Mouse (Mus musculus) intestine, embryonic 14.5 days (tissue): Measurements from ENCODE around the gene Adamts9. TPM values are rescaled to one million over a fixed set of nuclear protein-coding genes. Genes with fewer than 3 reads are reported as not detected.

Experiments
- ATAC-seq: fragments of 200-750 bp; cut with Nextera tagmentation; replicated peaks from 2 replicates; pipeline ENCODE4 v1.8.0; 2017; ENCODE audit warnings: low read depth, moderate number of reproducible peaks, moderate TSS enrichment, moderate library complexity; ENCODE audit not compliant: low FRiP score, low TSS enrichment
- DNase-seq: peaks from one replicate; pipeline ENCODE4 v3.0.0-alpha.2; 2018; ENCODE audit warnings: low spot score
- H3K27ac ChIP-seq: fragments of 300-500 bp; sonication (generic); 2 replicates; pipeline ENCODE4 v1.5.1; 2014; ENCODE audit warnings: low read depth, mild to moderate bottlenecking, control low read depth
- H3K27me3 ChIP-seq: fragments of 300-500 bp; sonication (generic); replicated peaks from 2 replicates; pipeline ENCODE4 v1.6.1; 2014; ENCODE audit warnings: low read length, control low read depth; ENCODE audit not compliant: control insufficient read depth, insufficient read depth
- H3K36me3 ChIP-seq: fragments of 300-500 bp; sonication (generic); 2 replicates; pipeline ENCODE4 v1.6.1; 2014; ENCODE audit warnings: low read length, control low read depth; ENCODE audit not compliant: control insufficient read depth, insufficient read depth
- H3K4me1 ChIP-seq: fragments of 300-500 bp; sonication (generic); replicated peaks from 2 replicates; pipeline ENCODE4 v1.6.1; 2014; ENCODE audit warnings: low read length, control low read depth, mixed read lengths; ENCODE audit not compliant: control insufficient read depth, insufficient read depth
- H3K4me2 ChIP-seq: fragments of 300-500 bp; sonication (generic); 2 replicates; pipeline ENCODE4 v1.6.1; 2014; ENCODE audit warnings: low read length
- H3K4me3 ChIP-seq: fragments of 300-500 bp; sonication (generic); 2 replicates; pipeline ENCODE4 v1.5.1; 2014; ENCODE audit warnings: low read depth, low read length, control low read depth, mixed read lengths
- H3K9ac ChIP-seq: fragments of 300-500 bp; sonication (generic); 2 replicates; pipeline ENCODE4 v1.6.1; 2014; ENCODE audit warnings: mild to moderate bottlenecking, low read length
- H3K9me3 ChIP-seq: fragments of 300-500 bp; sonication (generic); 2 replicates; pipeline ENCODE4 v1.6.1; 2016; ENCODE audit warnings: low read length, control low read depth; ENCODE audit not compliant: control insufficient read depth
- WGBS: fragments of 180-500 bp; shearing (Covaris S2); extraction: QIAGEN DNeasy Blood & Tissue Kit; methylation state at CpG from one replicate; pipeline ENCODE4 v1.1.7; 2014; 5-methylcytosine and 5-hydroxymethylcytosine counted together
- polyA plus RNA-seq: library from polyadenylated mRNA; unstranded; fragments of >200 nt; fragmentation: Nextera tagmentation; extraction: Ambion mirVana; gene quantifications from 2 replicates; pipeline ENCODE4 v1.2.1, GENCODE M21; 2014

Adamts9 gene
- polyA plus RNA-seq, 1 experiment from 2014 or later, result 13.6 TPM

- Histone ChIP-seq H3K4me1 (peaks cover 11% of the 10 kb centered on the region; the same call in 1 of the 2 replicates), H3K27me3 (no peaks in the 10 kb centered on the region), H3K4me2 (no peak overlapping the region), H3K9ac (no peak overlapping the region), H3K9me3 (no peaks in the 10 kb centered on the region), H3K36me3 (peaks cover 23% of the 10 kb centered on the region), H3K27ac (no peak overlapping the region; the same call in 1 of the 2 replicates), H3K4me3 (no peak overlapping the region)
- WGBS, result 92% methylated on average over 11 of the region's 11 CpGs
- ATAC-seq, result no peak
- no peak for DNase-seq
Observed at GRCm38 (mm10) chr6:92802421-92802820, 140.9 kb downstream of the Adamts9 start.

DNA sequence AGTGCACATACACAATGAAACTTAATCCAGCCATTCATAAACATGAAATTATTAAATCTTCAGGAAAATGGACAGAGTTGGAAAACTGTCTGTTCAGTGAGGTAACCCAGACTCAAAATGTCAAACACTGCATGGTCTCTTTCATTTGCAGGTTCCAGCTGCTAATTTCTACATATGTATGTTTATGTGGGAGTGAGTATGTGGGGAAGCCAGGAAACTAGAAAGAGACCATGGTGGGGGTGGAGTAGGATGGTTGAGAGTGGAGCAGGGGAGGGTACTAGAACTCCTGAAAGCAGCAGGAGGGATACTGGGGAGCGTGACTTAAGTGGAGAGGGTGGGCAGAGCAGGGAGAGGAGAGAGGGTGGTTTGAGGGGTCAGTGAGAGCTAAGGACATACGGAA is 141.8 kb downstream of the Adamts9 start:
- DNase-seq, result no peak
- Histone ChIP-seq H3K36me3 (peaks cover 22% of the 10 kb centered on the region), H3K27me3 (no peaks in the 10 kb centered on the region), H3K4me3 (no peak overlapping the region), H3K4me1 (peaks cover 11% of the 10 kb centered on the region; the same call in 1 of the 2 replicates), H3K27ac (no peak overlapping the region; the same call in 1 of the 2 replicates), H3K9me3 (no peaks in the 10 kb centered on the region), H3K9ac (no peak overlapping the region), H3K4me2 (no peak overlapping the region)
- WGBS, result 44% methylated on average over 2 of the region's 2 CpGs
- peak; percentile 47; the same call in 1 of the 2 replicates for ATAC-seq

DNA sequence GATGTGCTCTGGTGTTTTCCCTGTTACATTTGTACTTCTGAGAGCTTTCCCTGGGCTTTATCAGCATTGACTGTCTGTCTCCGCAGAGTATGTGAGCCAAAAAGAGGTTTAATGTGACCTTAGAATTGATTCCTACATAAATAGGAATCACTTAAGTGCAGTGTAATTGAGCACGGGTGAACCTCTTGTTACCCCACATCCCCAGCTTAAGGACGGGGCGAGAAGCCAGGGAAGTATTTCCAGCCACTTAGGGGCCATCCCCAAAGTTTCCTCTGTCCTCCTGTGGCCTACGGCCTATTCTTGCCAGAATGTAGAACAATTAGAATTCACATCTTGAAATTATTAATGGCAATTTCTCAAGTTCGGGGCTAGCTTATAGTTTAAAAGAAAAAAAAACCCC is 149.5 kb downstream of the Adamts9 start:
- WGBS, result 68% methylated on average over 6 of the region's 6 CpGs
- no peak overlapping the region for H3K9ac ChIP-seq
- no peaks in the 10 kb centered on the region for H3K9me3 ChIP-seq
- H3K4me1 ChIP-seq, result no peaks in the 10 kb centered on the region
- H3K27ac ChIP-seq, result no peak overlapping the region
- no peak overlapping the region for H3K4me2 ChIP-seq
- ATAC-seq, result no peak
- H3K27me3 ChIP-seq, result no peaks in the 10 kb centered on the region
- no peak overlapping the region for H3K4me3 ChIP-seq
- DNase-seq, result no peak
- peaks cover 16% of the 10 kb centered on the region; the same call in 1 of the 2 replicates for H3K36me3 ChIP-seq

- no peak overlapping the region for H3K9ac ChIP-seq
- H3K27me3 ChIP-seq, result no peaks in the 10 kb centered on the region
- no peaks in the 10 kb centered on the region; the same call in 1 of the 2 replicates for H3K36me3 ChIP-seq
- peak overlapping the region; percentile 48 for H3K4me2 ChIP-seq
- no peaks in the 10 kb centered on the region for H3K4me1 ChIP-seq
- H3K4me3 ChIP-seq, result peak overlapping the region; percentile 0
- H3K9me3 ChIP-seq, result no peaks in the 10 kb centered on the region
- WGBS, result under 1% methylated on average over 11 of the region's 12 CpGs
- no peak overlapping the region for H3K27ac ChIP-seq
- ATAC-seq, result peak; percentile 82
- DNase-seq, result peak; percentile 98
Observed at GRCm38 (mm10) chr6:92787376-92787712, 155.9 kb downstream of the Adamts9 start.

GRCm38 (mm10) chr6:92786701-92787375 is 156.5 kb downstream of the Adamts9 start:
- DNase-seq, result no peak
- Histone ChIP-seq H3K36me3 (no peaks in the 10 kb centered on the region; the same call in 1 of the 2 replicates), H3K4me2 (peak overlapping the region; percentile 48), H3K9ac (no peak overlapping the region), H3K27ac (no peak overlapping the region), H3K4me3 (peak overlapping the region; percentile 0), H3K27me3 (no peaks in the 10 kb centered on the region), H3K4me1 (no peaks in the 10 kb centered on the region), H3K9me3 (no peaks in the 10 kb centered on the region)
- WGBS, result 19% methylated on average over 20 of the region's 20 CpGs
- no peak; the same call in 1 of the 2 replicates for ATAC-seq

DNA sequence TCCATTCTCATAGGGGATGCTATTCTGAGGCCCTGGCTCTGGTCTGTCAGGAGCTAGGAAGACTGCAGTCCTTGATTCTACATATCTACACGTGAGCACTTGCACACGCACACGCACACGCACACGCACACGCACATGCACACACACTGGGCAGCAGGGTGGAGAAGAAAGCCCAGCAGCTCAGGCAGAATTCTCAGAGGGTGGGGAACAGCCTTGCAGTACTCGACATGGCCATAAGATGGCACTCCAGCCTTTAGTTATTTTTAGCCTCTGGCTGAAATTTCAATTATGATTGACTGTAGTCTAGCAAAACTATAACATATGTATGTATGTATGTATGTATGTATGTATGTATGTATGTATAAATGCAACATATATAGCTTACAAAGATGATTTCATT is 158.5 kb downstream of the Adamts9 start:
- Histone ChIP-seq H3K4me1 (no peaks in the 10 kb centered on the region), H3K4me3 (no peak overlapping the region), H3K4me2 (no peak overlapping the region), H3K9ac (no peak overlapping the region), H3K36me3 (no peaks in the 10 kb centered on the region), H3K27me3 (no peaks in the 10 kb centered on the region), H3K27ac (no peak overlapping the region), H3K9me3 (no peaks in the 10 kb centered on the region)
- 15% methylated on average over 7 of the region's 7 CpGs for whole genome bisulfite sequencing
- no peak; the same call in 1 of the 2 replicates for ATAC-seq
- DNase-seq, result peak; percentile 88

- Histone ChIP-seq H3K36me3 (no peaks in the 10 kb centered on the region), H3K4me3 (no peak overlapping the region), H3K4me2 (no peak overlapping the region), H3K9me3 (no peaks in the 10 kb centered on the region), H3K9ac (no peak overlapping the region), H3K27ac (no peak overlapping the region), H3K4me1 (no peaks in the 10 kb centered on the region), H3K27me3 (no peaks in the 10 kb centered on the region)
- no peak for ATAC-seq
- 82% methylated on average over 6 of the region's 6 CpGs for WGBS
- no peak for DNase-seq
Observed at GRCm38 (mm10) chr6:92781446-92781845, 161.8 kb downstream of the Adamts9 start.

DNA sequence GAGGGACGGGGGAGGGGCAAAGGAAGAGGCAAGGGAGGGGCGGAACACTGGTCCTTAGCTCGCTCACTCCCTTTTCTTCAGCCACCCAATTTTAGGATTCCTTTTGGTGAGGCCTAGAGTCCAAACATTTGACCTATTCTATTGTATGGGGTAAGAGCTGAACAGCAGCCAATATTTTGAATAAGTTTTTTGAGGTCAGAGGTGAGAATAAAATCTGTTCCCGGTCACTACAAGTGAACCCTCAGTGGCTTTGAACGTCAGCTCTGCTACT is 163.4 kb downstream of the Adamts9 start:
- Histone ChIP-seq H3K4me2 (no peak overlapping the region), H3K27me3 (no peaks in the 10 kb centered on the region), H3K9me3 (no peaks in the 10 kb centered on the region), H3K9ac (no peak overlapping the region), H3K4me1 (no peaks in the 10 kb centered on the region), H3K36me3 (peaks cover 4% of the 10 kb centered on the region; the same call in 1 of the 2 replicates), H3K4me3 (no peak overlapping the region), H3K27ac (no peak overlapping the region)
- WGBS, result 62% methylated on average over 5 of the region's 5 CpGs
- ATAC-seq (no peak), DNase-seq (no peak)
